Mouse (Mus musculus): ENCODE measurements around the gene Dnase1l1. TPM values are rescaled to one million over a fixed set of nuclear protein-coding genes. Genes with fewer than 3 reads are reported as not detected.

Dnase1l1 gene
- polyA plus RNA-seq, 1 experiment, result 17.0 TPM

GRCm38 (mm10) chrX:74312540-74313464 lies 30.7 kb upstream of the Dnase1l1 start, which contains the start of gene Fam50a:
Gene Fam50a (plus strand): TSS chrX:74313033.
- no peaks in the 10 kb centered on the region for H3K27me3 ChIP-seq (ENCODE audit: control insufficient read depth, insufficient read depth, insufficient read length)
- H3K79me2 ChIP-seq (ENCODE audit: control insufficient read depth, insufficient read depth), result peaks cover 8% of the 10 kb centered on the region
- H3K4me3 ChIP-seq, result peak within 1 kb of the TSS; percentile 37
- no peak for TF ChIP-seq MAX (IDR thresholded peaks at IDR 0.05; ENCODE audit: low read depth)
- no peak for TF ChIP-seq TCF12 (IDR thresholded peaks at IDR 0.05; ENCODE audit: insufficient read depth, poor library complexity, severe bottlenecking)
- TF ChIP-seq POLR2A (IDR thresholded peaks at IDR 0.05; ENCODE audit: insufficient read length, low read depth), result peak; percentile 94
- peak; percentile 96 for TF ChIP-seq POLR2AphosphoS2 (IDR thresholded peaks at IDR 0.05; ENCODE audit: insufficient read length, low read depth)
- TF ChIP-seq MYOG (IDR thresholded peaks at IDR 0.05; ENCODE audit: control insufficient read depth in 1 of 3, insufficient read depth in 1 of 3, insufficient read length in 2 of 3, low read depth in 2 of 3), result no peak
- TF ChIP-seq USF1 (IDR thresholded peaks at IDR 0.05; ENCODE audit: low read depth), result peak; percentile 75
- no peak for TF ChIP-seq CEBPB (IDR thresholded peaks at IDR 0.05; ENCODE audit: insufficient read depth, poor library complexity, severe bottlenecking)
- no peak for TF ChIP-seq MYOD1 (IDR thresholded peaks at IDR 0.05; ENCODE audit: control insufficient read depth in 1 of 3, insufficient read length in 2 of 3, low read depth in 2 of 3)
- no peak for TF ChIP-seq E2F4 (IDR thresholded peaks at IDR 0.05; ENCODE audit: insufficient read depth)
- peaks cover 14% of the 10 kb centered on the region for H3K36me3 ChIP-seq (ENCODE audit: control insufficient read depth, insufficient read depth)
- peak within 1 kb of the TSS; percentile 19 for H3ac ChIP-seq (ENCODE audit: control insufficient read depth, insufficient read length)
- H3K4me2 ChIP-seq (ENCODE audit: low read depth), result peak within 1 kb of the TSS; percentile 74

- peak within 1 kb of the TSS; percentile 51 for H3K4me2 ChIP-seq (ENCODE audit: low read depth)
- no peaks in the 10 kb centered on the region for H3K27me3 ChIP-seq (ENCODE audit: control insufficient read depth, insufficient read depth, insufficient read length)
- peaks cover 12% of the 10 kb centered on the region for H3K36me3 ChIP-seq (ENCODE audit: control insufficient read depth, insufficient read depth)
- peaks cover 20% of the 10 kb centered on the region for H3K79me2 ChIP-seq (ENCODE audit: control insufficient read depth, insufficient read depth)
- TF ChIP-seq USF1 (IDR thresholded peaks at IDR 0.05; ENCODE audit: low read depth) (no peak), POLR2AphosphoS2 (IDR thresholded peaks at IDR 0.05; ENCODE audit: insufficient read length, low read depth) (peak; percentile 92), MYOG (IDR thresholded peaks at IDR 0.05; ENCODE audit: control insufficient read depth in 1 of 3, insufficient read depth in 1 of 3, insufficient read length in 2 of 3, low read depth in 2 of 3) (peak in 2 of 3 experiments; percentile 14 to 18), TCF12 (IDR thresholded peaks at IDR 0.05; ENCODE audit: insufficient read depth, poor library complexity, severe bottlenecking) (no peak), POLR2A (IDR thresholded peaks at IDR 0.05; ENCODE audit: insufficient read length, low read depth) (peak; percentile 99), CEBPB (IDR thresholded peaks at IDR 0.05; ENCODE audit: insufficient read depth, poor library complexity, severe bottlenecking) (no peak), REST (IDR thresholded peaks at IDR 0.05; ENCODE audit: insufficient read depth, insufficient read length) (peak; percentile 44), MAX (IDR thresholded peaks at IDR 0.05; ENCODE audit: low read depth) (no peak), E2F4 (IDR thresholded peaks at IDR 0.05; ENCODE audit: insufficient read depth) (no peak), SRF (IDR thresholded peaks at IDR 0.05; ENCODE audit: control insufficient read depth, insufficient read length, low read depth) (no peak), TCF3 (IDR thresholded peaks at IDR 0.05; ENCODE audit: insufficient read length, low read depth) (no peak), MYOD1 (IDR thresholded peaks at IDR 0.05; ENCODE audit: control insufficient read depth in 1 of 3, insufficient read length in 2 of 3, low read depth in 2 of 3) (peak in 1 of 3 experiments; percentile 5)
- peak within 1 kb of the TSS; percentile 36 for H3ac ChIP-seq (ENCODE audit: control insufficient read depth, insufficient read length)
- peak within 1 kb of the TSS; percentile 74 for H3K4me3 ChIP-seq
These were observed 22.9 kb upstream of the Dnase1l1 start, which contains the start of gene Gdi1 for GRCm38 (mm10) chrX:74304867-74305700. Gene Gdi1 (plus strand): TSS chrX:74304998.

GRCm38 (mm10) chrX:74299721-74300120 lies 17.6 kb upstream of the Dnase1l1 start:
- Histone ChIP-seq H3ac (ENCODE audit: control insufficient read depth, insufficient read length) (no peak overlapping the region), H3K4me3 (no peak overlapping the region), H3K79me2 (ENCODE audit: control insufficient read depth, insufficient read depth) (peaks cover 14% of the 10 kb centered on the region), H3K36me3 (ENCODE audit: control insufficient read depth, insufficient read depth) (peaks cover 6% of the 10 kb centered on the region), H3K27me3 (ENCODE audit: control insufficient read depth, insufficient read depth, insufficient read length) (no peaks in the 10 kb centered on the region), H3K4me2 (ENCODE audit: low read depth) (no peak overlapping the region)
- TF ChIP-seq E2F4 (IDR thresholded peaks at IDR 0.05; ENCODE audit: insufficient read depth) (no peak), POLR2A (IDR thresholded peaks at IDR 0.05; ENCODE audit: insufficient read length, low read depth) (no peak), MYOD1 (IDR thresholded peaks at IDR 0.05; ENCODE audit: control insufficient read depth in 1 of 3, insufficient read length in 2 of 3, low read depth in 2 of 3) (no peak), REST (IDR thresholded peaks at IDR 0.05; ENCODE audit: insufficient read depth, insufficient read length) (no peak), MAX (IDR thresholded peaks at IDR 0.05; ENCODE audit: low read depth) (no peak), SRF (IDR thresholded peaks at IDR 0.05; ENCODE audit: control insufficient read depth, insufficient read length, low read depth) (no peak)

GRCm38 (mm10) chrX:74298348-74298747 lies 16.2 kb upstream of the Dnase1l1 start:
- Histone ChIP-seq H3K4me2 (ENCODE audit: low read depth) (peak overlapping the region; percentile 19), H3K36me3 (ENCODE audit: control insufficient read depth, insufficient read depth) (peaks cover 6% of the 10 kb centered on the region), H3K79me2 (ENCODE audit: control insufficient read depth, insufficient read depth) (peaks cover 14% of the 10 kb centered on the region), H3K27me3 (ENCODE audit: control insufficient read depth, insufficient read depth, insufficient read length) (no peaks in the 10 kb centered on the region), H3ac (ENCODE audit: control insufficient read depth, insufficient read length) (no peak overlapping the region), H3K4me3 (peak overlapping the region; percentile 53)
- no peak for TF ChIP-seq MAX (IDR thresholded peaks at IDR 0.05; ENCODE audit: low read depth)
- no peak for TF ChIP-seq SRF (IDR thresholded peaks at IDR 0.05; ENCODE audit: control insufficient read depth, insufficient read length, low read depth)
- no peak for TF ChIP-seq POLR2A (IDR thresholded peaks at IDR 0.05; ENCODE audit: insufficient read length, low read depth)
- no peak for TF ChIP-seq USF1 (IDR thresholded peaks at IDR 0.05; ENCODE audit: low read depth)
- TF ChIP-seq TCF3 (IDR thresholded peaks at IDR 0.05; ENCODE audit: insufficient read length, low read depth), result no peak
- no peak for TF ChIP-seq E2F4 (IDR thresholded peaks at IDR 0.05; ENCODE audit: insufficient read depth)
- no peak for TF ChIP-seq CEBPB (IDR thresholded peaks at IDR 0.05; ENCODE audit: insufficient read depth, poor library complexity, severe bottlenecking)
- TF ChIP-seq REST (IDR thresholded peaks at IDR 0.05; ENCODE audit: insufficient read depth, insufficient read length), result no peak

Measured in myocyte (in vitro differentiated cells).